Mouse (Mus musculus) embryonic fibroblast, embryonic 13.5 days (primary cell): ENCODE results near the gene Ppp1r15b. TPM values are rescaled to one million over a fixed set of nuclear protein-coding genes. Genes with fewer than 3 reads are reported as not detected.

Experiments used
- H3K27ac ChIP-seq: 2 replicates; pipeline ENCODE4 v1.5.1; 2012; ENCODE audit warnings: low read length, control low read depth, inconsistent platforms; ENCODE audit not compliant: insufficient read depth
- H3K4me1 ChIP-seq: 2 replicates; pipeline ENCODE4 v1.6.1; 2011; ENCODE audit warnings: low read length; ENCODE audit not compliant: control insufficient read depth, insufficient read depth
- H3K4me3 ChIP-seq: 2 replicates; pipeline ENCODE4 v1.5.1; 2011; ENCODE audit warnings: mild to moderate bottlenecking, control low read depth, low read length; ENCODE audit not compliant: insufficient read depth
- CTCF ChIP-seq: IDR thresholded peaks from 2 replicates; pipeline ENCODE4 v1.5.1; 2011; ENCODE audit warnings: mild to moderate bottlenecking, control low read depth, low read length, moderate library complexity, borderline replicate concordance; ENCODE audit not compliant: insufficient read depth
- POLR2A ChIP-seq: IDR thresholded peaks from 2 replicates; pipeline ENCODE4 v1.6.1; 2011; ENCODE audit warnings: low read depth, mild to moderate bottlenecking, control low read depth, low read length, moderate library complexity
- polyA plus RNA-seq: library from polyadenylated mRNA; stranded (reverse); fragments of >200 nt; gene quantifications from 2 replicates; pipeline ENCODE4 v1.2.4, GENCODE M21; 2011; ENCODE audit warnings: low read depth; ENCODE audit not compliant: missing spikeins, insufficient read length

Gene Ppp1r15b
- polyA plus RNA-seq, 1 experiment: 63.3 TPM

DNA sequence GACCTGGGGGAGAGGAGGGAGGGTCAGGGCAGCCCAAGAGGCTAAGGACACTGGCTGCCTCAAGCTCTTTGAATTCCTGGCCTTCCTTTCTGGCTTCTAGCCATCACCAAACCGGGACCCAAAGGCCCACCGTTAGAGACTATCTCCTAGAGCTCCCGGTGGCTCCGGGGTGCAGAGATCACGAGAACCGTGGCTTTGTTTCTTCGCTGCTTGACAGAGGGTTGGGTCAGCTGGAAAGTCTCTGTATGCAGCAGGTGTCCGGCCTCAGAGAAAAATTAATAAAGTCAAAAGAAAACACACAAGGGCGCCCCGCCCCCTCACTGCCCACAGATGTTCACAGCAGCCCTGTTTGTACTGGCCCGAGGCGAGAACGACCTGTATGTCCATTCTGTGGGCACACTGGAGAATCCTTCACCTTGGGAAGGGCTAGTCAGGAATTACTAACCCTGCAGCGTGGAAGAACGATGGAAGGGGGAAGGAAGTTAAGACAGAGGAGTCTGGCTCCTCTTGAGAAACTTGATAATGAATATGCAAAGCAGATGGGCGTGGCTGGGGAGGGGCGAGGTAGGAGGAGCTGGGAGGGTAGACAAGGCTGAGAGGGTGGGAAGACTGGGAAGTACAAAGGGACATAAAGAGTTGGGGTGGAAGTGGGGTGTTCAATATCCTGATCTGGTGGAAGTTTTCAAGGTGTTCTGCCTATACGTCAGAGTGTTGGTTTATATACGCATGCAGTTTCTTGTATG lies 37.5 kb downstream of the Ppp1r15b start:
- no peak overlapping the region for H3K27ac ChIP-seq
- no peak overlapping the region for H3K4me3 ChIP-seq
- no peaks in the 10 kb centered on the region for H3K4me1 ChIP-seq
- TF ChIP-seq CTCF (no peak), POLR2A (no peak)

DNA sequence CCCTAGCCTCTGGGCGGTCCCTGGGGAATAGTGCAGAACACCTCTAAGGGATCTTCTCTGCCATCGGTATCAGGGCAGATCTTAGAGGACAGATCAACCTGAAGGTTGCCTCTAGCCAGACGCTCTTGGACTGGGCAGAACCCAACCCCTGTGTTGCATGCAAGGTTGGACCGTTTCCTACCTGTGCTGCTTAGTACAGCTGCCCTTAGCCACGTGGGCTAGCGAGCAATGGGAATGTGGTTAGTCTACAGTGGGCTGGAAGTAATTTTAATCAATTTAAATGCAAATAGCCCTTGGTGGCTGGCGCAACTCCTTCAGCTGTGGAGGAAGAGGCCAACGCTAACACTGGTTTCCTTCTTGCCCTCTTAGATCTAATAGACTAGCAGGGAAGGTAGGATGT lies 39.3 kb downstream of the Ppp1r15b start:
- TF ChIP-seq POLR2A (no peak), CTCF (no peak)
- Histone ChIP-seq H3K27ac (no peak overlapping the region), H3K4me1 (no peaks in the 10 kb centered on the region), H3K4me3 (no peak overlapping the region)

DNA sequence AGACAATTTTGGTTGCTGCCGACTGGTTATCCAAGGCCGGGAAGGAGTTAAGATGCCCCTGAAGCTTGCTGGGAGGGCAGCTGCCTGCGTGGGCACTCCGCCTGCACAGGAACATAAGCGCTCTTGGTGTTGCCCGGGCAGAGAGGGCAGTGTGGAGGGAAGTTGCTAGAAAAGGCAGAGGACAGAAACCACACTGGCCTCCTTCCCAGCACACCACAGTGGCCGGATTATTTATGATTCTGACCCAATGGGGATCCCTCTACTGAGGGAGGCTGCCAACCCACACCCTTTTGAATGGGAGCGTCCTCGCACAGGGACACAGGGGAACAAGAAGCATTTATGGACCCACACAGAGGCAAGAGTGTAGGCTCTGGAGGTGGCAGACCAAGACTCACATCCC lies 40.4 kb downstream of the Ppp1r15b start:
- no peak for TF ChIP-seq CTCF
- no peak for TF ChIP-seq POLR2A

DNA sequence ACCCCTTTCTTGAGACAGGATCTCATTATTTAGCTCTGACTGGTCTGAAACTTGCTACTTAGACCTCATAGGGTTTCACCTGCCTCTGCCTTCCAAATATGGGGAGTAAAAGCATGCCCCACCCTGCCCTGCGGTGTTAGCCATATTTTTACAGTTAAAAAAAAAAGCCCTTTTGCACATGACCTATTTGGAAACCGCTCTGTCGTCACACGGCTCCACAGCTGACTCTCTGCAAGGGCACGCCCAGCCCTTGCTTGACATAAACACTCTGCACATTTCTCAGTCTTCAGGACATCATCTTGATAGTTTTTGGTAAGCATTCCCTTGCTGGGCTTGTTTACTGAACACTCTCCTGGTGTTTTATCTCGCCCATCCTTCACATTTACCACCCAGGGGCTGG lies 44.2 kb downstream of the Ppp1r15b start:
- H3K4me1 ChIP-seq: no peaks in the 10 kb centered on the region
- no peak for TF ChIP-seq CTCF
- TF ChIP-seq POLR2A: no peak
- no peak overlapping the region for H3K27ac ChIP-seq
- H3K4me3 ChIP-seq: no peak overlapping the region

More for the DNA sequence above, 40.4 kb downstream of the Ppp1r15b start:
- H3K27ac ChIP-seq: no peak overlapping the region
- H3K4me3 ChIP-seq: no peak overlapping the region
- no peaks in the 10 kb centered on the region for H3K4me1 ChIP-seq

DNA sequence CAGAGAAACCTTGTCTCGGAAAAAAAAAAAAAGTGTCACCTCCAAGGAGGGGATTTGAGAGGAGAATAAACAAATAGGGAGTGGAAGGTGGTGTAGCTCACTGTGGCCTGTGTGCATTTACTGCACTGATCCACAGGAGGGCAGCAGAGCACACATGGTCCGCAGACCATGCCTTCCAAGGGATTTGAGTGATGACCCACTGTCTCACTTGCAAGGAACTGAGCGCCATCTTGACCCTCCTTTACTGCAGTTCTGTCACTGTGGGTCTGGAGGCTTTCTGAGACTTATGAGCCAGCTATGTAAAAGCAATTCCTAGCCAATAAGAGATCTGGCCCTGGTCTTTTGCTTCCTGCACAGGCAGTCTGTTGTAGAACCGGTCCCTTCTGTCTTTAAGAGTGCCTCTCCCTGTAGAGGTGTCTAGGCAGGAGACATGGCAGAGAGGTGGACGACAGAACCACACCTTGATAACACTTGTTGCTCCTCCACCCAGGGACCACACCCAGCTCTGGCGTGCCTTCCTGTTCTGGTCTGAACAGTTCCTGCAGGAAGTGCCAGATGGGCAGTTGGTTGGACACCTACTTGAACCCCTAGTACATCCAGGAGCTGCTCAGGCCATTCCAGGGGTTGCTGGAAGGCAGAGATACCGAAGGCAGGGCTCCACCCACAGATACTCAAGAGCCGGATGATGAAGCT lies 46.7 kb downstream of the Ppp1r15b start:
- TF ChIP-seq POLR2A (no peak), CTCF (peak; percentile 100)
- Histone ChIP-seq H3K4me3 (no peak overlapping the region), H3K27ac (no peak overlapping the region), H3K4me1 (no peaks in the 10 kb centered on the region)

DNA sequence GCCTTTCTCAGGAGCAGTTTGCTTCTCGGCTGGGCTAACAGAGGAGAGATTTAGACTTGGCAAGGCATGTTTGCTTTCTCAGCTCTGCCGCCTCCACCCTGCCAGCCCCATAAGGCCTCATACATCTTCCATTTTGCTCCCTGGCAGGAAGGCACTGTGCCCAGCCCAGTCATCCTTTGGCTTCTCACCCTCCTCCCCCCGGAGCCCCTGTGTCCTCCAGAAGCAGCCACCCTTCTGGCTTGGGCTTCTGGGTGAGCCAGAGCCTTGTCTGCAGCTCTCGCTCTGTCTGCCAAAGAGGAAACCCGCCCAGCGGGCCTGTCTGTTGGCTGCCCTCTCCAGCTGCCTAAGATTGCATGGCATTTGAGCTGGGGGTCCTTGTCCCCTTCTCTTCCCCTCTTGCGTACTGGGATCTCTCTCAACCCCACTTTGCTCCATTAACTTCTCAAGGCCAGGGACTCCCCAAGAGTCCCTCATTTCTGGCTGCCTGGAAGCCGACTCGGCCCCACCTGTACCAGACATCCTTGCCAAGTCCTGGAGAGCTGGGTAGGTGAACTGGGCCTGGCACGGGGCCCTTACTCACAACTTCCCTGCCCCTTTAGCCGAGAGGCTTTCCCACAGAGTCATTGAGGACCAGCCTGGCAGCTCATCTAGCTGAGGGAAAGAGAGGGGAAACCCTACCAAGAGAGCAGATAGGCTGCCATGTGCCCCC lies 47.9 kb downstream of the Ppp1r15b start:
- TF ChIP-seq CTCF (no peak), POLR2A (no peak)
- no peaks in the 10 kb centered on the region for H3K4me1 ChIP-seq

DNA sequence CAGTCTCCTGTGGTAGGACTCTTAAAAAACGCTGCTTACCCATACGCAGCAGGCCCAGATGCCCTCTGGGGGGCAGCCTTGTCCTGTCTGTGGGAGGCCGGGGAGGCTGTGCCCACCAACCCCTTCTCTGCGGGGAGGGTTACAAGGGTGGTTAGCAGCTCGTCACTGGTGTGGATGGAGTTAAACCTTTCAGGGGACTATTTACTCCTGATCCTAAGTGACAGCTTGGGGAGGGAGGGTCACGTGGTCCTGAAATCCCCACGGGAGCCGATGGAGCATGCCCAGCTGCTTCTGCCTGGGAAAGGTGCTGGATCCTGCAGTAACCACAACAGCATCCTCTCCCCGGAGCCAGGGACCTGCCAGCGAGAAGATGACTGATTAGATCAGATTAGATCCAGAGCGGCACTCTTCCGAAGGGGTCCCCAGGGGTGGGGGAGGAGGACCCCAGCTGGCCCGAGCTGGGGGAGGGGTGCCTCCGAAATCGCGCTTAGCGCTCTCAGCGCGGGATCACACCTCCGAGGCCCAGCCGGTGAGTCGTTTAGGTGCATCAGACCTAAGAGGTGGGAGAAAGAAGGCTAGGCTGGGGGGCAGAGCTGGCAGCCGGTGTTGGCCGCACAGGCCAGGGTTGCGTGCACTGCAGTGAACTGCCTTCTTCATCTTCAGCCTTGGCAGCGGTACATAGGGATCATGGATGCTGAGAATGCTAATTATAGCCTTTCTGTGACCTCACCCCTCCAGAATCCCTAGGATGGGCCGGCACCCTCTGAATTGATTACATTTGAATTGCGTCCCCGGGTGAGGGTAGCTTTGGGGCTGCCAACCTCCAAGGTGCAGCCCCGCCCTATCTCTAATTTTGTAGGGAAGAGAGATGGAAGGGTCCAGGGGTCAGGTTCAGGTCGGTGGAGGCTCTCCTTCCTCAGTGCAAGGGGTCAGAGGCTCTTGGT lies 50.4 kb downstream of the Ppp1r15b start:
- peak overlapping the region; percentile 29 for H3K4me3 ChIP-seq
- no peak overlapping the region for H3K27ac ChIP-seq
- TF ChIP-seq CTCF (peak; percentile 84), POLR2A (no peak)
- no peaks in the 10 kb centered on the region for H3K4me1 ChIP-seq

More for the DNA sequence above, 47.9 kb downstream of the Ppp1r15b start:
- Histone ChIP-seq H3K27ac (no peak overlapping the region), H3K4me3 (no peak overlapping the region)

- Histone ChIP-seq H3K4me3 (peak overlapping the region; percentile 29), H3K27ac (no peak overlapping the region), H3K4me1 (no peaks in the 10 kb centered on the region)
- TF ChIP-seq CTCF (no peak), POLR2A (no peak)
Measured at GRCm38 (mm10) chr1:133182016-133182705, 51.2 kb downstream of the Ppp1r15b start.
